Mouse (Mus musculus): ENCODE data around the gene Atpif1.

- TF ChIP-seq CTCF (IDR thresholded peaks at IDR 0.05; ENCODE audit: control insufficient read depth, insufficient read depth, low read length), result no peak
- TF ChIP-seq POLR2A (IDR thresholded peaks at IDR 0.05; ENCODE audit: borderline replicate concordance, control insufficient read depth, low read depth, low read length), result no peak
These were observed 37.7 kb upstream of the Atpif1 start for GRCm38 (mm10) chr4:132571190-132571589.

Measured in bone marrow, adult 2 months (tissue).